Mouse (Mus musculus) T-cell, adult 2 months (primary cell): Measurements from ENCODE around the gene Ftcd.

Experiments used
- DNase-seq: peaks from one replicate; pipeline ENCODE4 v3.0.0; 2022; ENCODE audit warnings: low spot score

Gene Ftcd

GRCm38 (mm10) chr10:76612473-76612872, 37.0 kb downstream of the Ftcd start:
- no peak for DNase-seq

DNA sequence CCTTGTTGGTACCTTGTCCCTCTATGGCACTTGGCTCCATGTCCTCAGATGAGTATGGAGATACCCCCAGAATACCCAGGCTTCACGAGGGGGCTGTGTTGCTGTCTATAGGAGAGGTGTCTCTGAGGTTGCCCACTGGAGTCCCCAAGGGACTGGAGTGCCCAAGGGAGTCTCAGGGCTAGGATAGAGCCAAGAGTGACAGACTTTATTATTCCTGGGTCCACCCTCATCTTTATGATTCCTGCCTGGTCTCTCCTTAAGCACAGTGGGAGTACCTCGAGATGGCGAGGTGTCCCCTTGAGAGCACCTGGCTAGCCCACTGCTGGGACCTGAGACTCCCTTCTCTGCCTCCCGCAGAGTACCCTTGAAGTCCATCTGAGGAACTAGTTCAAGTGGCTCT, 47.0 kb downstream of the Ftcd start:
- DNase-seq: no peak

GRCm38 (mm10) chr10:76622928-76623680, 47.7 kb downstream of the Ftcd start, which contains the start of gene Col6a2:
Gene Col6a2, minus strand, starts transcription at chr10:76623630.
- DNase-seq: peak; percentile 8

- no peak for DNase-seq
These were observed 48.3 kb downstream of the Ftcd start for GRCm38 (mm10) chr10:76623734-76624133.

- DNase-seq: no peak
These were observed 49.5 kb downstream of the Ftcd start for GRCm38 (mm10) chr10:76624903-76625302.

GRCm38 (mm10) chr10:76627714-76628113, 52.3 kb downstream of the Ftcd start:
- no peak for DNase-seq

DNA sequence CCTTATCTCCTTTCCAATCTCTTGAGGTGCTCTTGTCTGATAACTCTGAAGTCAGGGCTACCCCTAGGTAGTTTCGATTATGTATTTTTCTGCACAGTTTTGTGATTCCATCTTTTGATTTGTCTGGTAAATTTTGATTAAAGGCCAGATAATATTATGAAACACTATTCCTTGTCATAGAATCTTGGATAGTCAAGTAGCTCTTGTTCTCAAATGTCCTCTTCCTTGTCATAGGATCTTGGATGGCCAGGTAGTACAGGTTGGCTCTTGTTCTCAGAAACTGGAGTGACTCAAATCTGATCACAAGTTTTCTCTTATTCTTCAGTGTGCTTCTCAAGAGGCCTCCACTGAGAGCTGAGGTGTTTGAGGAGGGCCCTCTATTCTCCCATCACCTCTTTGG, 55.2 kb downstream of the Ftcd start:
- no peak for DNase-seq

DNA sequence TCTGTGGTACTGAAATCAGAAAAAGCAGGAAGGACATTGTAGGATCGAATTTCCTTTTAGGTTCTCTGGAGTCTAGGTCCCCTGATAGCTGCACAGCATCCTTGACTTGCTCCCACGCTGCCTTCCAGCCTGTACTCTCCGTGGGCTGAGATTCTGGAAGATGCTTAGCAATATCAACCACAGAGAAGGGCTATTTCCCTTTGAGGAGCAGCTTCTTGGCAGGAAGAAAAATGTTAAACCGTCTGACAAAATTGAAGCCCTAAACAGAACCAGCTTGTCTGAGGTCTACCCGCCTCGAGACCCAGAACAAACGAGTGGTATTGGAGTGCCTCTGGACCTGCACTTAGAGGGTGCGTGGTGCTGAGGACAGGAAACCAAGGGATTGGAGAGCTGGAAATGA, 57.2 kb downstream of the Ftcd start:
- no peak for DNase-seq

GRCm38 (mm10) chr10:76634094-76634571, 58.7 kb downstream of the Ftcd start:
- no peak for DNase-seq

DNA sequence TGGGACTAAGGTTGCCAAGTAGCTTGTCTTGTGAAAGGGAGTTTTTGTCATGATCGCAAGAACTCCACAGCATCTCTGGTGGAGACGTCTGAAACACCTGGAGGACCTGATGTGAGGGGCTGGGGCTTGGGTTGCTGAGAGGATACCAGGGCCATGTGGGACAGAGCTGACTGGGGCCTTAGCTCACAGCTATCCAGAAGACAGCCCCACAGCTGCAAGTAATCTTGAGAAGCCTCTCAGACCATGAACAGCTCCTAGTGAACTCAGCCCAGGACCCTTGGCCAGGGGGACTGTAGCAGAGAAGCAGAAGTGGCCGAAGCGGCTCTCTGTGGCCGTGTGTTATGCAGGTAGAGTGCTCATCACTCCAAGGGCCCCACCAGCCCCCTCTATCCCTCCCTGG, 59.1 kb downstream of the Ftcd start:
- DNase-seq: no peak

- DNase-seq: no peak
These were observed 60.6 kb downstream of the Ftcd start for GRCm38 (mm10) chr10:76636026-76636425.

GRCm38 (mm10) chr10:76636601-76637000, 61.2 kb downstream of the Ftcd start:
- DNase-seq: no peak
